Mouse (Mus musculus) heart, postnatal 25 days (tissue): ENCODE results near the gene Atf3. TPM values are rescaled to one million over a fixed set of nuclear protein-coding genes. Genes with fewer than 3 reads are reported as not detected.

Experiments
- total RNA-seq, 2 experiments: library from RNA; stranded (reverse); gene quantifications; 2 replicates each; pipeline ENCODE4 v1.2.3; 2021

The Atf3 gene
- total RNA-seq, 2 experiments from 2014 or later = 4.9 to 6.0 TPM

Other genes starting within 250 kb of the Atf3 start
- gene Vash2, start 238.7 kb downstream of the Atf3 start, total RNA-seq = under 1 TPM; 0.62 to 0.64 TPM
- gene Flvcr1, start 191.9 kb downstream of the Atf3 start, total RNA-seq = 1 to 10 TPM; 5.3 to 5.5 TPM
- gene Spata45, start 181.4 kb downstream of the Atf3 start, total RNA-seq = not detected
- gene Tatdn3, start 155.1 kb downstream of the Atf3 start, total RNA-seq = 10 to 100 TPM; 13.2 to 16.9 TPM
- gene Nsl1, start 155.0 kb downstream of the Atf3 start, total RNA-seq = under 1 TPM; 0.16 to 0.22 TPM
- under 1 TPM; 0.83 to 0.89 TPM for gene Batf3, start 120.2 kb downstream of the Atf3 start, total RNA-seq
- gene Fam71a, start 53.2 kb downstream of the Atf3 start, total RNA-seq = not detected
- 100 to 1,000 TPM in 1 of 2 experiments, 10 to 100 TPM in 1; 98.8 to 102 TPM for gene Nenf, start 100.2 kb upstream of the Atf3 start, total RNA-seq
- 1 to 10 TPM; 3.5 to 4.1 TPM for gene Tmem206, start 107.9 kb upstream of the Atf3 start, total RNA-seq
- 100 to 1,000 TPM; 103 to 110 TPM for gene Ppp2r5a, start 185.2 kb upstream of the Atf3 start, total RNA-seq